Mouse (Mus musculus): ENCODE data around the gene Denr. TPM values are rescaled to one million over a fixed set of nuclear protein-coding genes. Genes with fewer than 3 reads are reported as not detected.

Gene Denr
- polyA plus RNA-seq, 1 experiment, result 194 TPM

DNA sequence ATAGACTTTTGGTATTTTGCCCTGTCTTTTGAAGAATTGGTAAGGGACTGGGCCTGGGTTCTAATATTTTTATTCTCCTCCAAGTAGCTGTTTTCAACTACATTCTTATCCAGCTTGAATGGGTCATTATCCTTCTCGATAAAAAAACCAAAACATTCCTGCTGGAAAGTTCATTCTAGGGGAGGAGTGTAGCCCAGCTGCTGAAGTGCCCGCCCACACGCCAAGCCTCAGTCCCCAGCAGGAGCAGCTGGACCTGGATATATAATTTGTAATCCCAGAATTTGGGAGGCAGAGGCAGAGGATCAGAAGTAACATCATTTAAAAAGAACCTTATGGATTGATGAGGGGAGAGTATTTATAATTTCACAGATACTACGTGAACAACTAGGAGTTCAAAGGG, 39.6 kb downstream of the Denr start:
- no peak for TF ChIP-seq GATA1 (IDR thresholded peaks at IDR 0.05; ENCODE audit: low read length)

DNA sequence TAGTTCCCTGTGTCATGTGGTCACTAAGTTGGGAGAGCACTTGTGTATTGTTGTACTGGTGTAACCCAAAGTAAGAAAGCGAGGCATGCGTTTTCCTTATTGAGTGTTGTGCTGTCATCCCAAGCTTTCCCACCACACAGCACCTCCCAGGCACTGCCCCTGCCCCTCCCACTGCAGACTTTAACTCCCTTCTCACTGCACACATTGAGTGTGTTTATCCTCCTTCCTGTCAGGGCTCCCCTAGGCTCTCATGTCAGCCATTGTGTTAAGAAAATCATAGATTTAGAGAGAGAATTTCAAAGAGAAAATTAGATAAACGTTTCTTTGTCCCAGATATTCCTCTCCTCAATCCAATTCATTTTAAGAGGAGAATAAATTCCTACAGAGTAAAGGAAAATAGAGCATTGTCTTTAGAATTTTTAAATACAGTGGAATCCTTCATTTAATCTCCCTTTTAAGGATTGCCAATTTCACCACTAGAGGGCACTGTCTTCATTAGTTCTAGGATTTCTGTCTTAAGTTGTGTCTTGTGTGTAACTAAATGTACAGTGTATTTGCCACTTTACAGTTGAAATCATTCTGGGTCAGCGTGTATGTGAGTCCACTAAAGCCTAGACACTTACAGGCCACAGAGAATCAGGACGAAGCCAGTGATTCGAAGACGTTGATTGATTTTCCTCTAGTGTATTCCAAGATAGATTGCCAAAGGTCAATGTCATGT, 40.2 kb downstream of the Denr start:
- TF ChIP-seq GATA1 (IDR thresholded peaks at IDR 0.05; ENCODE audit: low read length), result no peak

- no peak for TF ChIP-seq GATA1 (IDR thresholded peaks at IDR 0.05; ENCODE audit: low read length)
Observed at GRCm38 (mm10) chr5:123952365-123953045, 45.5 kb downstream of the Denr start.

- no peak for TF ChIP-seq GATA1 (IDR thresholded peaks at IDR 0.05; ENCODE audit: low read length)
Observed at GRCm38 (mm10) chr5:123957213-123957612, 50.2 kb downstream of the Denr start.

DNA sequence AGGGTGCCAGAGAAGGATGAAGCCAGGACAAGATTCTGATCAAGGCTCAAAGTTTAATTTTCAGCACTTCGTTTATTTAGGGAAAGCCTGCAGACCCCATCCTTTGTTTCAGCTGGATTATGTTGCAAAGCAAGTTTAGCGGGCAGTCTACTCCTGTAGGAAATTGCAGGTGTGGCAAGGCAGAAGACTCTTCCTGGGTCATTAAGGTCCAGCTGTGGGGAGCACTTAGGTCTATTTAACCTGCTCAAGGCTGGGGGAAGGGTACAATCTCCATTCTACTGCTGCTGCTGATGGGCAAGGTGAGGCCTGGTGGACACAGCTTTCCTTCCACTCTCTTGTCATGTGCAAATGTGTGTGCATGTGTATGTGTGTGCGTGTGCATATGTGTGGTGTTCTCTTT, 52.0 kb downstream of the Denr start:
- no peak for TF ChIP-seq GATA1 (IDR thresholded peaks at IDR 0.05; ENCODE audit: low read length)

GRCm38 (mm10) chr5:123960129-123960528, 53.2 kb downstream of the Denr start:
- no peak for TF ChIP-seq GATA1 (IDR thresholded peaks at IDR 0.05; ENCODE audit: low read length)

DNA sequence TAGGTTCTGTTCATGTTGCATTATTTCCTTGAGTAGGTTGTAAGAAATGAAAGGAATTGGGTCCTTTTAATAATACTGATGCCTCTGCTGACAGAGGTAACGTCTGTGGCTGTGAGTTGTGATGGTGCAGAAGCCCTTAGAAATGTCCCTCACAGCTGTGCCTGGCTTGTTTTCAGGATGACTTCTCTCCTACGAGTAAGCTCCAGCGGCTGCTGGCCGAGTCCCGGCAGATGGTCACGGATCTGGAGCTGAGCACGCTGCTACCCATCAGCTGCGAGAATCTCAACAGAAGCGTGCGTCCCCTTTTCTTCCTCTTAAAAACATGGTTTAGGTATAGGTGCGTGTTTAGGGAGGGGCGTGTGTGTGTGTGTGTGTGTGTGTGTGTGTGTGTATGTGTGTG, 54.1 kb downstream of the Denr start:
- no peak for TF ChIP-seq GATA1 (IDR thresholded peaks at IDR 0.05; ENCODE audit: low read length)

DNA sequence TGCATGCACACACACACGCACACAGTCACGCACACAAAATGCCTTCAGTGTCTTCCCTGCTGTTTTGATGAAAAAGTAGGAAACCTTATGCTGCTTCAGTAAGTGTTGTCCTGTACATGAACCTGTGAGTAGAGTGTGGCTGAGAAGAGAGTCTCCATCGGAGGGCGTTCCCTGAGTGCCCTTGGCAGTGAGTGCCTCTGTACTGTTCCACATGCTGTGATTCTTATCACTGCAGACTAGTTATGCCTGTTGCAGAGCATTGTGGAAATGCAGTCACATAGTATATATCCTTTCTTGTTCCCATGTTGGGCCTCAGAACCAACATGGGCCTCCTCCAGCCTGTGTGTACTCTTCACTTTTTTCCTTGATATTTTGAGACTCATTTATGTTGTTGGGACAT, 57.2 kb downstream of the Denr start:
- TF ChIP-seq GATA1 (IDR thresholded peaks at IDR 0.05; ENCODE audit: low read length), result no peak

GRCm38 (mm10) chr5:123966759-123967158, 59.8 kb downstream of the Denr start:
- no peak for TF ChIP-seq GATA1 (IDR thresholded peaks at IDR 0.05; ENCODE audit: low read length)

GRCm38 (mm10) chr5:123968468-123968867, 61.5 kb downstream of the Denr start:
- TF ChIP-seq GATA1 (IDR thresholded peaks at IDR 0.05; ENCODE audit: low read length), result no peak

GRCm38 (mm10) chr5:123969216-123969615, 62.2 kb downstream of the Denr start:
- TF ChIP-seq GATA1 (IDR thresholded peaks at IDR 0.05; ENCODE audit: low read length), result no peak

DNA sequence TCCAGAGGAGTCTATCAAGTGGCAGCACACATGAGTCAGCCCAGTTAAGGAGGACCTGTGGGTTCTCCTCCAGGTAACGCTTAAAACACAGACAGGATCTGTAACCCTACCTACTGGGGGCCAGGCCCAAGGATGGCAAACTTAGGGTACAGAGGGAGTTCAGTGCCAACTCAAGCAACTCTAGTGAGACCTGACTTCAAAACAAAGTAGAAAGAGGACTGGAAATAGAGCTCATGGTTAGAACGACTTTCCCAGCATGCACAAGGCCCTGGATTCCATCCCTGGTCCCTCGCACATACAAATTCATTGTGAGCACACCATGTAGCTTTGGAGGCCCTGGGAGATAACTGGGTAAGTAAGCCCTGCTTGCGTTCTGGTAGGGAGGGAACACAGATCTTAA, 63.6 kb downstream of the Denr start:
- TF ChIP-seq GATA1 (IDR thresholded peaks at IDR 0.05; ENCODE audit: low read length), result no peak

GRCm38 (mm10) chr5:123972453-123972852, 65.5 kb downstream of the Denr start:
- TF ChIP-seq GATA1 (IDR thresholded peaks at IDR 0.05; ENCODE audit: low read length), result no peak

DNA sequence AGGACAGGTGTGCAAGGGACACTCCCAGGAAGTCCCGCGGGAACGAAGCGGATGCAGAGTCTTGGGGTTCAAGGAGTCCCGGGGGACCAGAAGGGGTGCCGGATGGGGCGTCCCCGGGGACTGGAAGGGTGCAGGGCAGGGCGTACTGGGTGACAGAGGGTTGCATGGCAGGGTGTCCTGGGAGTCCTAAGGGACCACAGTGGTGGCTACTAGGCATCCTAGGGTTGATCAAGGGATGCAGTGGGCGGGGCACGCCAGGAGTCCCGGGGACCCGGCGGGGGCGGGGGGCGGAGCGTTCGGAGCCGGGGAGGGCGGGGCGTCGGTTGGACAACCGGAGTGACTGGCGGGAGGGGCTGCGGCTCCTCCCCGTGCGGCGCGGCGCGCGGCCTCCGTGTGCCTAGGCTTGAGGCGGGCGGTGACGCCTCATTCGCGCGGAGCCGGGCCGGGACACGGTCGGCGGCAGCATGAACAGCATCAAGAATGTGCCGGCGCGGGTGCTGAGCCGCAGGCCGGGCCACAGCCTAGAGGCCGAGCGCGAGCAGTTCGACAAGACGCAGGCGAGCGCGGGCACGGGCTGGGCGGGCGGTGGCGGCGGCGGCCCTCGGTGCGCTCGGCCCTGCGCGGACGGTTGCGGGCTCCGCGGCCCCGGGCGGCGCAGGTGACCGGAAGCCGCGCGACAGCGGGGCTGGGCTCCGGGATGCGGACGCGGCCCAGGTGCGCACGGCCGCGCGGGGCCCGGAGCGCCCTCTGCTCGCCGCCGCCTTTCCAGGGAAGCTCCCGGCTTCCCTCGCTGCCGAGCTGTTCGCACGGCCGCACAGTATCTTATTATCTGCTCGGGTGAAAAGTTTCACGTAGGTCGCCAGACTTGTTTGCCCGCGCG, 66.6 kb downstream of the Denr start, which contains the start of gene Hip1r:
Gene Hip1r, plus strand, starts transcription at position 330 of the 880 bp plus-strand sequence.
- no peak for TF ChIP-seq GATA1 (IDR thresholded peaks at IDR 0.05; ENCODE audit: low read length)

DNA sequence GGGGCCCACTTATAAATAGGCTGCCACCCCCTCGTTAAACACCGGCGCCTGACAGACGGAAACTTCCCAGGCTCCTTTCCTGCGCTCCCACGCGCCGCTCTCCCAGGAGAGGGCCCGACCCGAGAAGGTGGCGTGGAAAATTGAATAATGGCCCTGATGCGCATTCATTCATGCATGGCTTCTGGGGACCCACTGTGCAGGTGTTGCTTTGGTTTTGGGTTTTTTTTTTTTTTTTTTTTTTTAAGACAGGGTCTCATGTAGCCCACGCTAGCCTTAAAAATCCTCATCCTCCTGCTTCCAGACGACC, 67.2 kb downstream of the Denr start:
- no peak for TF ChIP-seq GATA1 (IDR thresholded peaks at IDR 0.05; ENCODE audit: low read length)

DNA sequence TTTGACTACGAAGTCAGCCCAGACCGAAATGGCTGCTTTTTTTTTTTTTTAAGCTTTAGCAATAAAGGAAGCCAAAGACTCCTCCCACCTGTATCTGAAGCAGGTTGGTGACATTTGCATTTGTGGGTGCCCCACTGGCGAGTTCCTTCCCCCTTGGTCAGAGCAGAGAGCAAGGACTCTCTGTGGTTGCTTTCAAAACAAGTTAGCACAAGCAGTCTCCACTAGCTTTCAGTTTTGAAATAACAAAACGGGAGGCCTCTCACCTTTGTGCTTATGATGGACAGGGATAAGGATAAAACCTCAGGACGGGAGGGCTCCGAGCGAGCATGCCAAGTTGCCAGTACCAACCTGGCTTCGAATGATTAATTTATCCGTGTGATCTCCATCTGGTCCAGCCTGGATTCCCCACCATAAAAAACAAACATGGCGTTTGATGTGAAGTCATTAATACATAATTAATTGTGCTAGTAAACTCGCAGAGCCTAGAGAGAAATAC, 67.7 kb downstream of the Denr start:
- TF ChIP-seq GATA1 (IDR thresholded peaks at IDR 0.05; ENCODE audit: low read length), result no peak

Data from G1E-ER4 (cell line).